Mouse (Mus musculus) brown adipose tissue, adult 24 weeks (tissue): Measurements from ENCODE around the gene Shisa7. TPM values are rescaled to one million over a fixed set of nuclear protein-coding genes. Genes with fewer than 3 reads are reported as not detected.

Source experiments
- H3K27ac ChIP-seq: fragments of 200-500 bp; replicated peaks from 2 replicates; pipeline ENCODE4 v1.5.1; 2012; ENCODE audit warnings: low read depth, mild to moderate bottlenecking, low read length
- H3K4me1 ChIP-seq: fragments of 200-500 bp; 2 replicates; pipeline ENCODE4 v1.6.1; 2012; ENCODE audit warnings: low read length, mixed read lengths; ENCODE audit not compliant: control insufficient read depth, insufficient read depth, insufficient read length
- H3K4me3 ChIP-seq: fragments of 200-500 bp; 2 replicates; pipeline ENCODE4 v1.5.1; 2012; ENCODE audit warnings: low read depth, mild to moderate bottlenecking, low read length, moderate library complexity; ENCODE audit not compliant: insufficient read depth
- polyA plus RNA-seq: library from polyadenylated mRNA; stranded (reverse); fragments of >200 nt; gene quantifications from 2 replicates; pipeline ENCODE4 v1.2.4, GENCODE M21; 2012; ENCODE audit not compliant: missing spikeins, insufficient read depth, insufficient read length

Gene Shisa7
- polyA plus RNA-seq, 1 experiment, result 0.40 TPM

DNA sequence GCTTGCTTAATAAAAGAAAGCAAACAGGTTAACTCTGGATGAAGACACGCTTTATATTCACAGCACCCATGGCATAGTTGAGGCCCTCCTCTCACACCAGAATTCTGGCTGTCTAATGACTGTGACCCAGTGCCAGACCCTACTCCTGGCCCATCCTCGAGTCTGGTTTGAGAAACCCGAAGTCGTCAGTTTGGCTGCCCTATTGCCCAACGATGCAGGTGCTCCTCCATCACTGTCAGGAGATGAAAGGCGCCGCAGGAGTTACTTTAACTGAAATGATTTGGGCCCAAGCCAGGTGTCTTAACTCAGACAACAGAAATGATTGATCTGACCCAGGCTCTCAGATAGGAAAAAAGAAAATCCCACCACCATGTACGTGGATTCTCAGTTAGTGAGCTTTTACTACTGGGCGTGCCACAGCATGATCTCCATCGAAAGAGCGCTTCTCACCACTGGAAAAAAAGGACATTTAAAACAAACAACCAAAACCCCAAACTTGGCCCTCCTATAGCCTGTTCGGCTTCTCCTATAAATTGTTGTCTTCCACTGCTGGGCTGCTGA is 15.0 kb upstream of the Shisa7 start:
- Histone ChIP-seq H3K27ac (no peak overlapping the region), H3K4me1 (peaks cover 6% of the 10 kb centered on the region), H3K4me3 (no peak overlapping the region)

DNA sequence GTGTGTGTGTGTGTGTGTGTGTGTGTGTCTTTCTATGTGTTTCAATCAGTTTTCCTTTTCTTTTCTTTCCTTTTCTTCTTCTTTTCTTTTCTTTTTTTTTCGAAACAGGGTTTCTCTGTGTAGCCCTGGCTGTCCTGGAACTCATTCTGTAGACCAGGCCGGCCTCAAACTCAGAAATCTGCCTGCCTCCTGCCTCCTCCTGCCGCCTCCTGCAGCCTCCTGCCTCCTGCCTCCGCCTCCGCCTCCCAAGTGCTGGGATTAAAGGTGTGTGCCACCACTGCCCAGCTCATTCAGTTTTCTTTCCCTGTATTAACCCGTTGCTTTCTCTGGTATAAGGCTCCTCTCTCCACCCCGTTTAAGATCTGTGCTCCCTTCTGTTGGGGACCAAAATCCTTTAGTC is 12.8 kb upstream of the Shisa7 start:
- H3K4me3 ChIP-seq, result no peak overlapping the region
- H3K27ac ChIP-seq, result no peak overlapping the region
- H3K4me1 ChIP-seq, result no peaks in the 10 kb centered on the region; the same call in none of the 2 replicates

DNA sequence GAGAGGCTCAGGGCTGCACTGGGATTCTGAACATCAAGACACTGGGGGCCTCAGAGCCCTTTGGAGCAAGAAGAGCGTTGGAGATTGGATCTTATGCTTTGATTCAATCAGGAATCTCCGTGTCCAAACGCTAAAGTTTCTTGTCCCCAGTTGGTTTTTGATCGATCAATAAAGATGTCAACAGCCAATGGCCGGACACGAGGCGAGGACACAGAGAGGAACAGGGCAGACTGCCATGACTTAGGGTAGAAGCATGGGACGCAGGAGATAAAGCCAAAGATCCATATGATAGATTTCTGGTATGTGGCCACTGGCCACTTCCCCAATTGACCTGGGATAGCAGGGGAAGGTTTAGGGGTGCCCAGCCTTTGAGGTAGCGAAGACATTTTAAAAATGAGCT is 12.0 kb upstream of the Shisa7 start:
- no peak overlapping the region for H3K27ac ChIP-seq
- no peaks in the 10 kb centered on the region; the same call in none of the 2 replicates for H3K4me1 ChIP-seq
- H3K4me3 ChIP-seq, result no peak overlapping the region

DNA sequence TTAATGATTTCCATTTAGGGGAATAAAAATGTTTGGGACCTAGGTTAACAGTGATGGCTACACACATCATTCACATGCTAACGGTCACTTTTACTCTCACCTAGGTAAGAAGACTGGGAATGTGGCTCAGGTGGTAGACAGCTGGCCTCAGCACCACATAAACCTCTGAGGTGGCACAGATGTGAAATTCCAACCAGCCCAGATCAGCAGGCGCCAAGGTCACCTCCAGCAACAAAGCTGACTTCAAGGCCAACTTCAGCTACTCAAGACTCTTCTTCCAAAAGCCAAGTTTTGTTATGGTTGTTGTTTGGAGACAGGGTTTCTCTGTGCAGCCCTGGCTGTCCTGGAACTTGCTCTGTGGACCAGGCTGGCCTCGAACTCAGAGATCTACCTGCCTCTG is 9.1 kb upstream of the Shisa7 start:
- no peak overlapping the region for H3K4me3 ChIP-seq
- no peaks in the 10 kb centered on the region; the same call in 1 of the 2 replicates for H3K4me1 ChIP-seq
- no peak overlapping the region for H3K27ac ChIP-seq

DNA sequence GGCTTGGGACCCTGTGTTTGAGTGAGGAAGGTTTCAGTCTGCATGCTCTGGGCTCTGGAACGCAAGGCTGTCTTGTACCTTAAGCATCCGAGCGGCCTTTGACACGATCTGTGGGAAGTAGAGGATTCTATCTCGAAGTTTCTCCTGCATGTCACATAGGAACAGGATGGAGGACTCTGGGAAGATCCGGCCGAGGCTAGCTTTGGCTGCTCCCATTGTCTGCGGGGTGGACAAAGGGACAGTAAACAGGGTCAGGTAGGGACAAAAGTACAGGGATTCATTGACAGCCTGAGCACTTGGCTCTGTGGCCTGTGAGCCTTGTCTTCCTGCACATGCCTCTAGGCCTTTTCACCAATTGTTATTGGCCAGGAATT is 6.8 kb upstream of the Shisa7 start:
- H3K4me3 ChIP-seq, result no peak overlapping the region
- no peaks in the 10 kb centered on the region; the same call in 1 of the 2 replicates for H3K4me1 ChIP-seq
- no peak overlapping the region for H3K27ac ChIP-seq

DNA sequence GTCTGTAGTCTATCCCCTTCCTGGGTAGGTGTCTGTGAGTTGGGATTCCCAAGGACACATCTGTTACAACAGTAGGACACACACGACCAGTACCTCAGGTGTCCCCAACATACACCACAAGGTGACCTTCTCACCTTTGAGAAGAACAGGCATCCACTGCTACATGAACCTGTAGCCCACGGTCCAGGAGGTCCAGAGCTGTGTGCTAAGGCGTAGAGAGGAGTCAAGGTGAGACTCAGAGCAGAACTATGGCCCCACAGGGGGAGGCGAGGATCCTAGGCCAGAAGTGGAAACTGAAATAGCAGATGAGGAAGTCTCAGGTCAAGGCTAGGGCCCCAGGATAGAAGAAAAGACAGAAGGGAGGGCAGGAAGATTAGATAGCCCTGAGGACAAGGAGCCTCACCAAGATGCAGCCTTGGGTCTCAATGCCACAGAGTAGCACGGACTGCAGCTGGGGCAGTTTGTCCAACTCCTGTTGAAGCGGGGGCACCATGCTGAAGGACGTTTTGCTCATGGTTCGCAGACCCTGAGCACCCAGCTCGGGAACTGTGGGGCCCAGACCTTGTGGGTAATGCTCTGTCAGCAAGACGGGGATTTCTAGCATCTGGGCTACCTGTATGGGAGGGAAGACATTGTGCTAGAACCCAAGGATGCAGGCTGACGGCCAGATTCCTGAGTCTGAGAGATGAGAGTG is 6.3 kb upstream of the Shisa7 start:
- no peak overlapping the region for H3K27ac ChIP-seq
- no peak overlapping the region for H3K4me3 ChIP-seq
- no peaks in the 10 kb centered on the region; the same call in 1 of the 2 replicates for H3K4me1 ChIP-seq

DNA sequence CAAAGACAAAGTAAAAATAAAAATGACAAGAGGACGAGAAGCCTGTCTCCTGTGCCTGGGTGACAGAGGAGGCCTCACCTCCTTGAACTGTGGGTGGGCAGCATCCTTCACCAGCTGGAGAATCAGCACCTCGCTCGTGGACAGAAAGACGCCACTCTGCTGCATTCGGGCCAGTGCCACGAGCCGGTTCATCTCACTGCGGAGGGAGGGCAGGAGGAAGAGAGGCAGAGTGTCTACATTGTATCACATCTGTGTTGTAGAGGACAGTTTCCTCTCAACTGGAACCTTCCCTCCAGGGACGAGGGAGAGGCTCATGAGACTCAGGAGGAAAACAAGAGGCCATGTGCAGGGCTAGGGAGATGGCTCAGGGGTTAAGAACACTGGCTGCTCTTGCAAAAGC is 4.9 kb upstream of the Shisa7 start:
- Histone ChIP-seq H3K4me1 (no peaks in the 10 kb centered on the region; the same call in none of the 2 replicates), H3K4me3 (no peak overlapping the region), H3K27ac (no peak overlapping the region)

DNA sequence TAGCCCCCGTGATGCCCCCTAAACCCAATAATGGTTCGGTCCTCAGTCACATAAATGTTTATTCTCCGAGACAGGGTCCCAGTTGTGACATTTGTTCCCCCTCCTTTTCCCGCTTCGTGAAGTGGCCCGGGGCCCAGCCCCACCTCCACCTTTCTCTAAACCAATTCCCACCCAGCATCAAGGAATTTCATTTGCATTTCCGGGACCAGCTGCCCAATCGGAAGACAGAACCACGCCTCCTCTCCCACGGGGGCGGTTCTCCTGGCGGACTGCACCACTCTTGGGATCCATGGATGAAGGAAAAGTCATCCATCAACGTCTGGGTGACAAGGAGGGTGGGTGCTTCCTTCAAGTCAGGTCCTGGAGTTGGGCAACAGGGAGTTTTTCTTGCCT is 417 bp upstream of the Shisa7 start:
- H3K4me3 ChIP-seq, result no peak overlapping the region
- no peak overlapping the region for H3K27ac ChIP-seq
- no peaks in the 10 kb centered on the region; the same call in 1 of the 2 replicates for H3K4me1 ChIP-seq

DNA sequence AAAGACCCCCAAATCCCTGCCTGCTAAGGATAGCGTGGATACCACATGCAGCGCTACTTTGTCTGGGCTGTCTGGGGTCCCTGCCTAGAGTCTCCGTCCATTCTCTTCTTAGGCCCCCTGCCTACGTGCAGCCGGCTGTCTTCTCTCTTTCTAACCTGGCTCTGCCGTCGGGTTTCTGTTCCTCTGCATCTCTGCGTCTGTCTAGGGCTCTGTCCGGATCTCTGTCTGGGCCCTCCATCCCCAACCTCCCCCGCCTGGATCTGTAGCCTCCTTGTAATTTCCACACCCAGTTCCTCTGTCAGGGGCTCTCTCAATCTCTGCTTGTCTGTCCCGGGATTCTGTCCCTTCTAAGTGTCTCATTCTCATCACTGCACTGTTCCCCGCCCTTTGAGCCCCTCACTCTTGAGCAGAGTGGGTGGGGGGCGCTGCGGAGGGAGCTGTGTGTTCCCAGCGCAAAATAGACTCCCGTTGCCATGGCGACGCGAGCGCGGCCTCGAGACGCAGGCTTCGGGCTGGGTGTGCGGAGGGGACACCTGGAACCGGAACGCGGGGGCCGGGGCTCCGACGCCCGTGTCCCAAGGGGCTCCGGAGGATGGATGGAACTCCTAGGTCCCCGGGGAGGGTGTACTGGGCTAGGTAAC is 772 bp downstream of the Shisa7 start:
- no peak overlapping the region for H3K4me3 ChIP-seq
- no peak overlapping the region for H3K27ac ChIP-seq
- H3K4me1 ChIP-seq, result no peaks in the 10 kb centered on the region; the same call in 1 of the 2 replicates

DNA sequence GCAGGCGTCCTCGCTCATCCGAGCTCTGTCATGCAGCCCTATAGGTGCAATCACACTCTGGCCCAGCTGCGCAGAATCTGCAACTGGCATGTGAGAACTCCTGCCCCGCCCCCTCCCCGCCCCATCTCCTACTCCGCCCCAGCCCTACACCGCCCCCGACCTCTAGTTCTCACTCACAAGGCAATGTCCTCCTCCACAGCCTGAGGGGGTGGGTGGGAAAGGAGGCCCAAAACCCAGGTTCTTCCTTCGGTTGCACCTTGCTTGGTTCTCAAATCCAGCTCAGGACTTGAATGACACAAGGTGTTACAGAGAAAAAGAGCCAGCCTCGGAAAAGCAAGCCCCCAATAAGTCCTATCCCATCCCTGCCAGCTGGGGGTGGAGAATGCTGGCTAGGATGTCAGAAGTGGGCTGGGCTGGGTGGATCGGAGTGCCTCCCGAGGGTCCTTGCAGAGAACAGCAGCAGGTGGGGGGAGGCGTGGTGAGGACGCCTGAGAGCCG is 1.8 kb downstream of the Shisa7 start:
- Histone ChIP-seq H3K4me3 (peak overlapping the region; percentile 23; the same call in 1 of the 2 replicates), H3K4me1 (no peaks in the 10 kb centered on the region; the same call in 1 of the 2 replicates)

DNA sequence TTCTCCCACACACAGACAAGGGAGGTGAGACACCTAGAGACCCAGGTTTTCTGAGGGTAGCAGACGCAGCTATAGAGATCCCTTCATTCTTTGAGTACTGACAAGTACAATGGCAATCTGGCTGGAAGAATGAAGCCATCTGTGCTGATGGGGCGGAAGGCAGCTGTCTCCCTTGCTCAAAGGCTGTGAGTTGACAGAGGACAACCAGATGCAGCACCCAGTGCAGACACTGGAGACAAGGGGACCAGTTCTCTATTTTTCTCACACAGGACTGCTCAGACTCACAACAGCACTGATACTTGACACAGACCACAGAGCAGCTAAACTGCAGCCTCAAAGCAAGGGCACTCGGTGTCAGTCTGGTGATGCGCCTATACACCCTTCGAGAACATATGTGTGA is 2.4 kb downstream of the Shisa7 start:
- Histone ChIP-seq H3K4me3 (no peak overlapping the region), H3K27ac (no peak overlapping the region), H3K4me1 (no peaks in the 10 kb centered on the region; the same call in 1 of the 2 replicates)

More for the DNA sequence above, 1.8 kb downstream of the Shisa7 start:
- H3K27ac ChIP-seq, result no peak overlapping the region

DNA sequence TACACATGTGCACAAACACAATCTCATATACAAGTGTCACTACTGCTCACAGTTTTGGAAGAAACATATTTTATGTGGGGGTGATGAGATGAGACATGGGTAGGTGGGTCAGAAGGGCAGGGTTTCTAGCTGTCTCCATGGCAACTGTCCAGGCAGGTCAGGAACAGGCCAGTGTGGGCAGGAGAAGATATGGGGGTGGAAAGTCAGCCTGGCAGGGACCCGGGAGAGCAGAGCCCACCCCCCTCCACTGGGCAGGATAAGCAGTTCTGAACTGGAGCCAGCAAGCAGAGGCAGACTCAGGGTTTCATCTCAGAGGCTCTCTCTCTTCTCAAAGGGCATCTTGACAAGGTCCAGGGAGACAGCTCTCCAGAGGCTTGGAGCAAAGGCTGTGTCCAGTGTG is 6.9 kb downstream of the Shisa7 start:
- Histone ChIP-seq H3K27ac (no peak overlapping the region), H3K4me3 (no peak overlapping the region), H3K4me1 (peaks cover 3% of the 10 kb centered on the region; the same call in 1 of the 2 replicates)

DNA sequence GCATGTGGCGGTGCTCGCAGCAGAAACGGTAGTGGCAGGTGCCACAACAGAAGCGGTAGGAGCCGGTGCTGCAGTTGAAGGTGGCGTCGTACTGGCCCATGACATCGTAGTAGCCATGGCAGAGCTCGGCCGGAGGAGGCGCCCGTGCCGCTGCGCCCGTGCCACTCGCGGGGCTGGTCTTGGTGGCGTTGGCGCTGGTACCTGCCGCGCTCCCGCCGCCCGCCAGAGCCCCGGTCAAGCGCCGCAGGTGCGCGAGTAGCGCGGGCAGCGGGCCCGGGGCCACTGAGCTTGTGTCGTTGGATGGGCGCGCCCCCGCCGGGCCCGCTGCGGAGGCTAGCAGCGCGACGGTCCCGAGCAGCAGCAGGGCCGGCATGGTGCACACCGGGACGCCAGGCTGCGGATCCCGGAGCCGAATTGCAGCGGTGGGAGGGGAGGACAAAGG is 8.1 kb downstream of the Shisa7 start:
- H3K4me3 ChIP-seq, result peak overlapping the region; percentile 50
- no peak overlapping the region for H3K27ac ChIP-seq
- H3K4me1 ChIP-seq, result peaks cover 3% of the 10 kb centered on the region; the same call in 1 of the 2 replicates

DNA sequence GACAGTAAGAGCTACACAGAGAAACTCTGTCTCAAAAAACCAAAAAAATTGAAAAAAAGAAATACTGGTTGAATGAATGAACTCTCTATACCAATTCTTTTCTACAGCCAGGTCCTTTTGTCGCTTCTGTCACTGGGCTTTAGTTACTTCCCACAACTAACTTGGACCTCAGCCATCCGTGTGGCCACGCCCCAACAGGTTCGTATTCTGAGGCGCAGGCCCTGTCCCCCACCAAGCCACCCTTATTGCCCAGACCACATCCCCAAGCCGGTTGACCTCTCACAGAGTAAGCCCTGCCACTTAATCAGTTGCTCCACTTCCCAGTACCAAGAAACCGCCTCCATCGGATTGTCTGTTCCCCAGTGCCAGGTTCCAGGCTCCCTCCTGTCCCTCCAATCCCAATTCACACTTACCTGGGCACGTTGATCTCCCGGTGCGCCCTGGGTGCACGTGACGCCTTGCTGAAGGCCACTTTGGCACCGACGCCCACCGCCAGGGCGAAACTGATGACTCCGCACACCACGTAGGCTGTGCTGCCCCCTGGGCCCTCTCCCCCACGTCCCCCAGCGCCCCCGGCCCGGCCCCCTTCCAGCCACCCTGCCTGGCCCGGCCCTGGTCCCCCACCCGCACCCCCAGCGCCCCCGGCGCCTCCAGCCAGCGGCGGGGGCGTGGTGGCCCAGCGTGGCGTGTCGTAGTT is 8.7 kb downstream of the Shisa7 start:
- peaks cover 3% of the 10 kb centered on the region; the same call in 1 of the 2 replicates for H3K4me1 ChIP-seq
- no peak overlapping the region for H3K27ac ChIP-seq
- peak overlapping the region; percentile 36; the same call in 1 of the 2 replicates for H3K4me3 ChIP-seq

DNA sequence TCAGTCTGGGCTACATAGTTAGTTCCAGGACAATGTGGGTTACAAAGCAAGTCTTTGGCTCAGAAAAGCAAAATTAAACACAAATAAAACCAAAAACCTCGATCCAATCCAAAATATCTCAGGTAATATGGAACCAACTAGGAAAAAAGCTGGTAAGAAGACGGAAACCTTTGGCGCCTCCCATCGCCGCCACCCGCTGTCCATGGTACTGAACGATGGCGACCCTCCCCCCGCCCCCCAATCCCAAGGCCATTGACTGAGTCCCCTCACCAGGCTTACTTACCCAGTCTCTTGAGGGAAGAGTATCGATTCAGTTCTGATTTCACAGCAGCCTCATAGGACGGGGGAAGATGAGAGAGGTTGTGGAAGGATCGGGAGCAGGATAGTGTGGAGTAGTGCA is 14.0 kb downstream of the Shisa7 start:
- Histone ChIP-seq H3K4me1 (no peaks in the 10 kb centered on the region), H3K27ac (no peak overlapping the region)

More for the DNA sequence above, 14.0 kb downstream of the Shisa7 start:
- H3K4me3 ChIP-seq, result no peak overlapping the region
